In genomic region chr5:34902811-34903385, GRCm38 (mm10) we compare ENCODE assay signal across 8 mouse cellular contexts. TPM values are rescaled to one million over a fixed set of nuclear protein-coding genes. Genes with fewer than 3 reads are reported as not detected.
DNase-seq lines count a peak whose midpoint lies in the region; ATAC-seq and TF ChIP-seq lines count a peak whose summit lies in the region.

No protein-coding gene starts in this region.

- whole genome bisulfite sequencing in intestine, embryonic 14.5 days, result 84% methylated on average over 5 of the region's 5 CpGs
- WGBS in intestine, embryonic 16.5 days, result 78% methylated on average over 5 of the region's 5 CpGs
- 90% methylated on average over 5 of the region's 5 CpGs for WGBS in thymus, adult 2 months

- H3K9ac ChIP-seq in intestine, embryonic 14.5 days (ENCODE audit: low read length), result no peak overlapping the region
- H3K9ac ChIP-seq in intestine, embryonic 16.5 days (ENCODE audit: low read depth, low read length), result no peak overlapping the region

- ATAC-seq in intestine, embryonic 14.5 days (replicated peaks; ENCODE audit: low FRiP score, low TSS enrichment, low read depth), result 0 out of 2 replicates have a peak, but pooled peaks have one; percentile 19
- ATAC-seq in intestine, embryonic 16.5 days, result no peak; the same call in 1 of the 2 replicates

- H3K9me3 ChIP-seq in intestine, embryonic 14.5 days (ENCODE audit: control insufficient read depth, low read length), result no peaks in the 10 kb centered on the region
- no peaks in the 10 kb centered on the region for H3K9me3 ChIP-seq in intestine, embryonic 16.5 days (ENCODE audit: control insufficient read depth, low read length)

- TF ChIP-seq POLR2A in thymus, adult 2 months (IDR thresholded peaks at IDR 0.05; ENCODE audit: control insufficient read depth, extremely low read depth, insufficient read depth, low read length, poor library complexity), result no peak

- no peaks in the 10 kb centered on the region for H3K27me3 ChIP-seq in intestine, embryonic 14.5 days (replicated peaks; ENCODE audit: control insufficient read depth, insufficient read depth, low read length)
- H3K27me3 ChIP-seq in intestine, embryonic 16.5 days (replicated peaks; ENCODE audit: control insufficient read depth, insufficient read depth, low read length), result no peaks in the 10 kb centered on the region
- H3K27me3 ChIP-seq in thymus, adult 2 months (ENCODE audit: control insufficient read depth, insufficient read depth, low read length), result no peaks in the 10 kb centered on the region

- no peak for TF ChIP-seq CTCF in thymus, adult 2 months (IDR thresholded peaks at IDR 0.05; ENCODE audit: borderline replicate concordance, control insufficient read depth, extremely low read depth, insufficient read depth, low read length, poor library complexity)

- H3K4me1 ChIP-seq in intestine, embryonic 14.5 days (replicated peaks; ENCODE audit: control insufficient read depth, insufficient read depth, low read length), result no peaks in the 10 kb centered on the region
- H3K4me1 ChIP-seq in intestine, embryonic 16.5 days (ENCODE audit: control insufficient read depth, insufficient read depth, low read length), result no peaks in the 10 kb centered on the region
- peaks cover 11% of the 10 kb centered on the region for H3K4me1 ChIP-seq in thymus, adult 2 months (replicated peaks; ENCODE audit: control insufficient read depth, insufficient read depth, low read length)

- no peak overlapping the region for H3K4me3 ChIP-seq in intestine, embryonic 14.5 days (ENCODE audit: low read depth, low read length)
- no peak overlapping the region for H3K4me3 ChIP-seq in intestine, embryonic 16.5 days (ENCODE audit: low read length)
- no peak overlapping the region for H3K4me3 ChIP-seq in thymus, adult 2 months (ENCODE audit: control insufficient read depth, insufficient read depth, low read length)

- no peak overlapping the region for H3K4me2 ChIP-seq in intestine, embryonic 14.5 days (ENCODE audit: low read length)
- no peak overlapping the region for H3K4me2 ChIP-seq in intestine, embryonic 16.5 days (ENCODE audit: low read depth, low read length)

- H3K36me3 ChIP-seq in intestine, embryonic 14.5 days (ENCODE audit: control insufficient read depth, insufficient read depth, low read length), result peaks cover 78% of the 10 kb centered on the region
- peaks cover 14% of the 10 kb centered on the region for H3K36me3 ChIP-seq in intestine, embryonic 16.5 days (ENCODE audit: control insufficient read depth, insufficient read depth, low read length)
- H3K36me3 ChIP-seq in thymus, adult 2 months (ENCODE audit: control insufficient read depth, insufficient read depth, low read length), result peaks cover 28% of the 10 kb centered on the region

- DNase-seq in intestine, embryonic 14.5 days (ENCODE audit: low spot score), result no peak
- DNase-seq in adipocyte (ENCODE audit: low spot score), result peak; percentile 59
- DNase-seq in cerebellum, postnatal 36 days, result peak; percentile 79 to 81
- DNase-seq in left cerebral cortex, adult 18-20 months (ENCODE audit: low spot score in 2 of 2), result peak; percentile 25 to 29
- peak; percentile 31 for DNase-seq in testis, postnatal 14 days (ENCODE audit: low spot score)
- DNase-seq in thymus, postnatal 10 days (ENCODE audit: low spot score in 2 of 2), result no peak
- DNase-seq in thymus, adult 2 months, result no peak

- no peak overlapping the region for H3K27ac ChIP-seq in intestine, embryonic 14.5 days (ENCODE audit: low read depth)
- H3K27ac ChIP-seq in intestine, embryonic 16.5 days (ENCODE audit: low read length), result no peak overlapping the region
- no peak overlapping the region for H3K27ac ChIP-seq in thymus, adult 2 months (ENCODE audit: control insufficient read depth, insufficient read depth, low read length)

RNA-seq across cellular contexts. Expression of gene Msantd1, which starts 4.9 kb away (rescaled TPM):
- 0.58 and 1.2 TPM in 2 replicates for polyA plus RNA-seq in intestine, embryonic 14.5 days (2014; fragmentation: Nextera tagmentation; extraction: Ambion mirVana)
- 0.35 and 0.56 TPM in 2 replicates for polyA plus RNA-seq in intestine, embryonic 16.5 days (2015; fragmentation: Nextera tagmentation; extraction: Ambion mirVana)
- 1 to 10 TPM; 3.8 to 6.4 TPM for total RNA-seq in left cerebral cortex, adult 18-20 months (2021)
- polyA plus RNA-seq in thymus, adult 2 months (2012; rRNA removed), result 3.9 and 6.5 TPM in 2 replicates

RNA-seq across cellular contexts. Expression of gene Rgs12, which starts 46.3 kb away (rescaled TPM):
- polyA plus RNA-seq in intestine, embryonic 14.5 days (2014; fragmentation: Nextera tagmentation; extraction: Ambion mirVana), result 19.0 and 22.2 TPM in 2 replicates
- polyA plus RNA-seq in intestine, embryonic 16.5 days (2015; fragmentation: Nextera tagmentation; extraction: Ambion mirVana), result 12.9 and 13.9 TPM in 2 replicates
- total RNA-seq in left cerebral cortex, adult 18-20 months (2021), result 10 to 100 TPM; 49.6 to 50.4 TPM
- polyA plus RNA-seq in thymus, adult 2 months (2012; rRNA removed), result 50.7 and 51.7 TPM in 2 replicates

Comparison
In these comparisons a context has a peak if more than half of its experiments do, and no peak if none do; other contexts are left out.
1. DNase-seq: peak in adipocyte (single experiment), cerebellum, postnatal 36 days (2 of 2), left cerebral cortex, adult 18-20 months (2 of 2) and testis, postnatal 14 days (single experiment); none in intestine, embryonic 14.5 days (single experiment), thymus, postnatal 10 days (0 of 2) and thymus, adult 2 months (single experiment).